Mouse (Mus musculus): Measurements from ENCODE around the gene Stard13.

The Stard13 gene

GRCm38 (mm10) chr5:151175897-151176313 is 57.7 kb downstream of the Stard13 start:
- peak; percentile 88 for DNase-seq

GRCm38 (mm10) chr5:151174485-151175460 is 58.9 kb downstream of the Stard13 start:
- DNase-seq: no peak

- no peak for DNase-seq
Observed at GRCm38 (mm10) chr5:151173774-151174173, 59.9 kb downstream of the Stard13 start.

GRCm38 (mm10) chr5:151170168-151170750 is 63.4 kb downstream of the Stard13 start:
- DNase-seq: no peak

GRCm38 (mm10) chr5:151168191-151168590 is 65.4 kb downstream of the Stard13 start:
- DNase-seq: no peak

GRCm38 (mm10) chr5:151167641-151168040 is 66.0 kb downstream of the Stard13 start:
- DNase-seq: no peak

GRCm38 (mm10) chr5:151166266-151166665 is 67.4 kb downstream of the Stard13 start:
- peak; percentile 75 for DNase-seq

GRCm38 (mm10) chr5:151165381-151166016 is 68.1 kb downstream of the Stard13 start:
- no peak for DNase-seq

- no peak for DNase-seq
Observed at GRCm38 (mm10) chr5:151164815-151165214, 68.8 kb downstream of the Stard13 start.

GRCm38 (mm10) chr5:151162642-151163041 is 71.0 kb downstream of the Stard13 start:
- peak; percentile 53 for DNase-seq

- no peak for DNase-seq
Observed at GRCm38 (mm10) chr5:151155247-151155646, 78.4 kb downstream of the Stard13 start.

- DNase-seq: no peak
Observed at GRCm38 (mm10) chr5:151154780-151155179, 78.9 kb downstream of the Stard13 start.

- no peak for DNase-seq
Observed at GRCm38 (mm10) chr5:151154030-151154429, 79.6 kb downstream of the Stard13 start.

- no peak for DNase-seq
Observed at GRCm38 (mm10) chr5:151151549-151151948, 82.1 kb downstream of the Stard13 start.

- no peak for DNase-seq
Observed at GRCm38 (mm10) chr5:151149509-151149908, 84.1 kb downstream of the Stard13 start.

GRCm38 (mm10) chr5:151148079-151148478 is 85.6 kb downstream of the Stard13 start:
- DNase-seq: no peak

- DNase-seq: no peak
Observed at GRCm38 (mm10) chr5:151145807-151146206, 87.8 kb downstream of the Stard13 start.

- DNase-seq: no peak
Observed at GRCm38 (mm10) chr5:151143955-151144354, 89.7 kb downstream of the Stard13 start.

- DNase-seq: no peak
Observed at GRCm38 (mm10) chr5:151142671-151143601, 90.7 kb downstream of the Stard13 start.

- peak; percentile 76 for DNase-seq
Observed at GRCm38 (mm10) chr5:151142241-151142640, 91.4 kb downstream of the Stard13 start.

- no peak for DNase-seq
Observed at GRCm38 (mm10) chr5:151137901-151138300, 95.7 kb downstream of the Stard13 start.

- DNase-seq: no peak
Observed at GRCm38 (mm10) chr5:151137311-151137710, 96.3 kb downstream of the Stard13 start.

All from kidney, adult 9 months (tissue).